Mouse (Mus musculus) neural tube, embryonic 11.5 days (tissue): ENCODE results near the gene Avil. TPM values are rescaled to one million over a fixed set of nuclear protein-coding genes. Genes with fewer than 3 reads are reported as not detected.

Experiments
- ATAC-seq: fragments of 200-750 bp; cut with Nextera tagmentation; 2 replicates; pipeline ENCODE4 v1.8.0; 2017; ENCODE audit warnings: moderate number of reproducible peaks, mild to moderate bottlenecking, moderate TSS enrichment, moderate library complexity; ENCODE audit not compliant: insufficient read depth, low FRiP score, low TSS enrichment
- DNase-seq: peaks from one replicate; pipeline ENCODE4 v3.0.0-alpha.2; 2015; ENCODE audit warnings: low spot score
- H3K27ac ChIP-seq: fragments of 300-500 bp; sonication (generic); 2 replicates; pipeline ENCODE4 v1.5.1; 2014; ENCODE audit warnings: low read depth, mild to moderate bottlenecking, low read length
- H3K27me3 ChIP-seq: fragments of 300-500 bp; sonication (generic); 2 replicates; pipeline ENCODE4 v1.6.1; 2014; ENCODE audit warnings: mild to moderate bottlenecking, low read length, mixed read lengths; ENCODE audit not compliant: control insufficient read depth, insufficient read depth
- H3K36me3 ChIP-seq: fragments of 300-500 bp; sonication (generic); 2 replicates; pipeline ENCODE4 v1.6.1; 2014; ENCODE audit warnings: mild to moderate bottlenecking, low read length, moderate library complexity, mixed read lengths; ENCODE audit not compliant: control insufficient read depth, insufficient read depth
- H3K4me1 ChIP-seq: fragments of 300-500 bp; sonication (generic); 2 replicates; pipeline ENCODE4 v1.6.1; 2014; ENCODE audit warnings: low read length, mixed read lengths; ENCODE audit not compliant: control insufficient read depth, insufficient read depth
- H3K4me2 ChIP-seq: fragments of 300-500 bp; sonication (generic); 2 replicates; pipeline ENCODE4 v1.6.1; 2014; ENCODE audit warnings: low read depth, mild to moderate bottlenecking, moderate library complexity
- H3K4me3 ChIP-seq: fragments of 300-500 bp; sonication (generic); 2 replicates; pipeline ENCODE4 v1.5.1; 2014; ENCODE audit warnings: low read depth, low read length
- H3K9ac ChIP-seq: fragments of 300-500 bp; sonication (generic); 2 replicates; pipeline ENCODE4 v1.6.1; 2014; ENCODE audit warnings: mild to moderate bottlenecking, low read length
- H3K9me3 ChIP-seq: fragments of 300-500 bp; sonication (generic); 2 replicates; pipeline ENCODE4 v1.6.1; 2016; ENCODE audit warnings: low read length; ENCODE audit not compliant: control insufficient read depth
- WGBS: fragments of 180-500 bp; shearing (Covaris S2); extraction: QIAGEN DNeasy Blood & Tissue Kit; methylation state at CpG from one replicate; pipeline ENCODE4 v1.1.7; 2014; 5-methylcytosine and 5-hydroxymethylcytosine counted together
- polyA plus RNA-seq: library from polyadenylated mRNA; unstranded; fragments of >200 nt; fragmentation: Nextera tagmentation; extraction: Ambion mirVana; gene quantifications from 2 replicates; pipeline ENCODE4 v1.2.1, GENCODE M21; 2014

Gene Avil
- polyA plus RNA-seq, 1 experiment from 2014 or later, result 0.82 TPM

DNA sequence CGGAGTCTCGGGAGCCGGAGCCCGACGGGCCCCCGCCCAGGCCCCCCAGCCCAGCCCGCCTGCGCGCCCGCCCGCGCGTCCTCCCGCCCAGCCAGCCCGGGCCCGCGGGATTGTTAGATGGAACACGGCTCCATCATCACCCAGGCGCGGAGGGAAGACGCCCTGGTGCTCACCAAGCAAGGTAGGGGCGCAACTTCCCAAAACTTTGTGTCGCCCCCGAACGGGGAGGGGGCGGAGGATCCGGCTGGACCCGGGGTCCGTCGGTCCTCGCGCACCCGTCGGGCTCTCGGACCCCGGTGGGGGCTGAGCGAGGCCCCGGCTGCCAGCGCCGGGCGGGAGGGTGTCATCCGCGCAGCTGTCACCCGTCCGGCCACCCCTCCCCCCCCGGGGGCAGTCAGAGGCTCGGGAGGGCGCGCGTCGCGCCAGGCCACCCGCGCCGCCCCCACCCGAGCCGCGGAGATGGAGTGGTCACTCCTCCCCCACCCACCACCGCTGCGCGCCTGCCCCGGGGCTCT lies 21.3 kb upstream of the Avil start:
- WGBS, result under 1% methylated on average over 26 of the region's 62 CpGs
- H3K27me3 ChIP-seq, result no peaks in the 10 kb centered on the region
- peak; percentile 38 for ATAC-seq
- H3K27ac ChIP-seq, result peak overlapping the region; percentile 94
- H3K36me3 ChIP-seq, result no peaks in the 10 kb centered on the region
- DNase-seq, result peak; percentile 63
- peak overlapping the region; percentile 80 for H3K4me2 ChIP-seq
- H3K9me3 ChIP-seq, result no peaks in the 10 kb centered on the region
- peak overlapping the region; percentile 92 for H3K9ac ChIP-seq
- H3K4me1 ChIP-seq, result peaks cover 41% of the 10 kb centered on the region
- H3K4me3 ChIP-seq, result peak overlapping the region; percentile 100

DNA sequence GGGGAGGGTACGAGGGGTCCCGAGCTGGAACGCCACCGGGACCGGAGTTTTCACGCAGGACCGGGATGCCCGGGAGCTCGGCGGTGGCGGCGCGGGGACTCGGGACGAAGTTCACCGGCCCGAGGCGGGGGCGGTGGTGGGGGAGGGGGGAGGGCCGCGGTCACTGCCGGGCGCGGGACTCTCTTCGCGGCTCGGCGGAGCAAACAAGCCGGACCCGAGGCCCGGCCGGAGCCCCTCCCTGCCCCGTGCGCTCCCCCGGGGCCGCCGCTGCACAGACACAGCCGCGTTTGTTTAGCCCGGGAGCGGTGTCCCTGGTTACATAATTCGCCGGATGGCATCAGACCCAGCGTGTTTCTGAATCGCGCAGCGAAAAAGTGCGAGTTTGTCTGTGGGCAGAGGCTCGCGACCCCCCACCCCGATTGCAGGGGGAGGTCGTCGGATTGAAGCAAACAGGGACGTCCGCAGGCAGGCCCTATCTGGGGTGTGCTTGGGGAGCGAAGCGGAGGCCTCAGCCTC lies 20.8 kb upstream of the Avil start:
- DNase-seq, result peak; percentile 58
- WGBS, result under 1% methylated on average over 45 of the region's 57 CpGs
- H3K27ac ChIP-seq, result peak overlapping the region; percentile 94
- ATAC-seq, result peak; percentile 10; the same call in 1 of the 2 replicates
- peak overlapping the region; percentile 92 for H3K9ac ChIP-seq
- peaks cover 46% of the 10 kb centered on the region for H3K4me1 ChIP-seq
- peak overlapping the region; percentile 100 for H3K4me3 ChIP-seq
- H3K27me3 ChIP-seq, result no peaks in the 10 kb centered on the region
- H3K4me2 ChIP-seq, result peak overlapping the region; percentile 80
- H3K36me3 ChIP-seq, result no peaks in the 10 kb centered on the region
- no peaks in the 10 kb centered on the region for H3K9me3 ChIP-seq

DNA sequence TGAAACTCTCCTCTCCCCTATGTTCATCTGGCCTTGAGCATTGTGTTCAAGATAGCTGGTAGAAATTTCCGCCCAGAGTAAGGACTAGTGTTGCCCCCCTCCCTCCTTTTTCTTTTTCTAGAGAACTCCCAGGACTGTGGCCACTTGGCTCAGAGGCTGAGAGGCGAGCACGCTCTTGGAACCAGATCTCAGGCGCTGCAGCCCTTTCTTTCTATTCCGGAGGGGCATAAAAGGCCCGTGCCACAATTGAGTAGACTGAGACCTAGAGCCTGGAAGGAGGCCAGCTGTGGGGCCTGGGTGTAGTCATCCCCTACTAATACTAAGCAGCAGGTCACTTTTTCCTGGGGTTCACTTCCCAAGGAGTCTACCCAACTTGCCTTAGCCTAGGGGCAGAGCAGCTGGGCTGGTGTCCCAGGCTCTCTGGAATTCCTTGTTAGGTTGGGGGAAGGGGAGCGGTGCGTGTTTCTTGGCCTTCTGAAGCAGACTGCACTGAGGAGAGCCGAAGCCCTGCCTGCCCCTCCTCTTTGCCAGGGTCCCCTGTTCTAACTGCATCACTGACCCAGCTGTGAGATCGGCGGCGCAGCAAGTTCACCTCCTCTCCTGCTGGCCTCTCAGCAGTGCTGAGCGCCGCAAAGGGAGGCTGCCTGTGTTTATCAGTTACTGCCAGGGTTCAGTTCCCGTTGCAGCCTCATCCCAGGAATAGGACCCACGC lies 20.1 kb upstream of the Avil start:
- no peaks in the 10 kb centered on the region for H3K9me3 ChIP-seq
- no peaks in the 10 kb centered on the region for H3K36me3 ChIP-seq
- ATAC-seq (peak; percentile 4; the same call in 1 of the 2 replicates), DNase-seq (peak; percentile 64)
- no peaks in the 10 kb centered on the region for H3K27me3 ChIP-seq
- 1% methylated on average over 16 of the region's 16 CpGs for WGBS
- H3K9ac ChIP-seq, result peak overlapping the region; percentile 92
- peak overlapping the region; percentile 94 for H3K27ac ChIP-seq
- H3K4me3 ChIP-seq, result peak overlapping the region; percentile 100
- H3K4me2 ChIP-seq, result peak overlapping the region; percentile 80
- peaks cover 46% of the 10 kb centered on the region for H3K4me1 ChIP-seq

DNA sequence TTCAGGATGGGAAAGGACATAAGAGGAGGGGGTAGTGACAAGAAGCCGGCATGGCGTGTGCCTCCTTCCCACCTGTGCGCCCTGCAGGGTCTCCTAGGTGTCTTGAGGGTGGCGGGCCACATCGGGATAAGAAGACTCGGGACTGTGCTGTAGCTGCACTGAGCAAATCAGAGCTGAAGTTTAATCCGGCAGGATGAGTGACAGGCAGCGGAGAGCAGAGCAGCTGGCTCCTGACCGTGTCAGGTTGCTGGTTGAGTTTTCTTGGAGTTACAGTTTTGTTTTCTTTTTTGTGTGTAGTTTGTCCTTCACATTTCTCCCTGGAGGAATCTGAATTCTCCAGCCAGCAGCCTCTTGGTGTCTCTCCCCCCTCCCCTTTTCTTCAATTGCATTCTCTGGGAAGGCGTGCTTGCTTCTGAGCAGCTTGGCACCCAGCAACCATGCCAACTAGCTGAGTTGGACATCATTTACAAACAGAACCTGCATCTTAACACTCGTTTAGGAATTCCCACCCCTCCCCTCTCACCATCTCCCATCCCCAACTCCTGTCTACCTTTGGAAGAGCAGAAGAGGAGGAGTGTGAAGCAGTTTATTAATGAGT lies 19.5 kb upstream of the Avil start:
- ATAC-seq (no peak), DNase-seq (no peak)
- no peaks in the 10 kb centered on the region for H3K9me3 ChIP-seq

DNA sequence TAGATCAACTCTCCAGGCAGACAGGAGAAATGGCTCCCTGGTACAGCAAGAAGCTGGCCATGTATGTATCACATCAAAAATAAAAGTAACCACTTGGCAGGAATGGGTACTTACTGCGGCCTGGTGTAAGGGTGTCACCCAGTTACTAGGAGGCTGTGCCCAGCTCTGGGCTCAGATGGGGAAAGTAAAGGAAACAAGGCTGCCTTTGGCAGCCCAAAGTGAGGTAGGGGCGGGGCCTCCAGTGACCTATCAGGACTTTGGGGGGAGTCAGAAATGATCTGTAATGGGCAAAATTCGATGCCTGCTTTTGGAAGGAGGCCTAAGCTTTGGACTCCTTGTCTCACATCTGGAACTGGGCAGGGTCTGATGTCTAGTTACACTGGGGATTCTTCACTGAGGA lies 18.8 kb upstream of the Avil start:
- H3K4me3 ChIP-seq, result 0 out of 2 replicates have a peak overlapping the region, but pooled peaks have one; percentile 4
- no peak overlapping the region for H3K9ac ChIP-seq
- DNase-seq (no peak), ATAC-seq (no peak)
- H3K27me3 ChIP-seq, result no peaks in the 10 kb centered on the region
- no peaks in the 10 kb centered on the region for H3K36me3 ChIP-seq
- WGBS, result 76% methylated on average over 3 of the region's 3 CpGs
- no peak overlapping the region for H3K27ac ChIP-seq
- H3K4me2 ChIP-seq, result peak overlapping the region; percentile 80
- H3K9me3 ChIP-seq, result no peaks in the 10 kb centered on the region
- peaks cover 46% of the 10 kb centered on the region for H3K4me1 ChIP-seq

More for the DNA sequence above, 19.5 kb upstream of the Avil start:
- Histone ChIP-seq H3K27ac (peak overlapping the region; percentile 94; the same call in 1 of the 2 replicates), H3K4me1 (peaks cover 46% of the 10 kb centered on the region), H3K27me3 (no peaks in the 10 kb centered on the region), H3K4me2 (peak overlapping the region; percentile 80), H3K36me3 (no peaks in the 10 kb centered on the region), H3K4me3 (peak overlapping the region; percentile 100), H3K9ac (peak overlapping the region; percentile 92)
- 12% methylated on average over 11 of the region's 11 CpGs for WGBS

DNA sequence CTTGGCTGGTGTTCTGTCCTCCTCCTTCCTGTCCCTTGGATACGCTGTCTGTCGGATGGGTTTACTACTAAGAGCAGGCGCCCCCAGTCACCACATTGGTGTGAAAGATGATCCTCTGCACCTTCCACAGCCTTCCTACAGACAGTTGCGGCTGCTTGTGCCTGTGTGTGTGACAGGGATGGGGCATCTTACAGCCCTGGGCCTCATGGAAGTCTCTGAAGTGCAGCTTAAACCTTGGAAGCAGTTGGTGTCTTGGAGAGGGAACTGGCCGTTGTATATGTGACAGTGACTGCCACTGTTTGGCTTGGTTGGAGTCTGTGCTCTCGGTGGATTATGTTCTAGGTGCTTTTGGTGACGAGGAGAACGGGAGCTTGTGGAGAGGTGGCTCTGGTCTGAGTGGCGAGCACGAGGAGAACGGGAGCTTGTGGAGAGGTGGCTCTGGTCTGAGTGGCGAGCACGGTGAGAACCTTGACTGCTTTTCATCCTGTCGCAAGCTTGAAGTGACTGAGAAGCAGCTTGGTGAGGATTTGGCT lies 17.2 kb upstream of the Avil start:
- H3K4me3 ChIP-seq, result no peak overlapping the region
- ATAC-seq (no peak), DNase-seq (no peak)
- no peak overlapping the region for H3K9ac ChIP-seq
- no peak overlapping the region for H3K27ac ChIP-seq
- no peaks in the 10 kb centered on the region for H3K27me3 ChIP-seq
- 60% methylated on average over 14 of the region's 14 CpGs for WGBS
- peaks cover 45% of the 10 kb centered on the region for H3K4me1 ChIP-seq
- no peaks in the 10 kb centered on the region for H3K36me3 ChIP-seq
- H3K9me3 ChIP-seq, result no peaks in the 10 kb centered on the region
- H3K4me2 ChIP-seq, result no peak overlapping the region

DNA sequence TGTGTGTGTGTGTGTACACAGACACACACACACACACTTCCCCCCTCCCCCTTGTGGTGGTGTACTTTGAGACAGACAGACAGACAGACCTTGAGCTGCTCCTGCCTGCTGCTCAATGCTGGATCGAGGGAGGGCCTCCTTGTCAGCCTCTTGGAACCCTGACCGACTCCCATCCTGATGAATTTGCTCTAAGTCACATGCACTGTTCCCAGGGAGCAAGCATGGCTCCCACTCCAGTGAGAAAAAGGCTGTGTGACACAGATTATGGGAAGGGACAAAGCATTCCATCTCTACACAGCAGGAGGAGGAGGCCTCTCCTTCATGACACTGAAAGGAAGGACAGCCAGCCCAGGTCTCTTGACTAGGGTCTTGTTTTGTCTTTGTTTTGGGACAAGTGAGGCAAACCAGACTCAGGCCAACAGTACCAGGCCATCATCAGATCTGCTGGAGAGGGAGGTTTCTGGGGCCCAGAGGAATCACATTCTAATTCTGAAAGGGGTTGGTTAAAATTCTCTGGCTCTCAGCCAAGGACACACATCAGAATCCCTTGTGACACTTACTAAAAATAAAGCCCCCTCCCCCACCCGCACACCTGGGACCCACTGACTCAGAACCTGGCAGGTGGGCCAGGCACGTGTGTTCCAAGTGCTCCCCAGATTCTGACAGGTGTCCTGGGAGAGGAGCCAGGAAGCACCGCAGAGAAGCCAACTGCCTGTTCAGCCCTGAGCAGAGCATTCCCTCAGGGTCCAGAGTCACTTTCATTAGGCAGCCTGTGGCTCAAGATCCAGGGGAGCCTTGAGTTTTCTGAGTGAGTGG lies 16.1 kb upstream of the Avil start:
- H3K36me3 ChIP-seq, result no peaks in the 10 kb centered on the region
- DNase-seq (no peak), ATAC-seq (no peak)
- H3K4me1 ChIP-seq, result peaks cover 45% of the 10 kb centered on the region
- no peak overlapping the region for H3K27ac ChIP-seq
- 54% methylated on average over 5 of the region's 5 CpGs for WGBS
- H3K4me3 ChIP-seq, result no peak overlapping the region
- H3K4me2 ChIP-seq, result no peak overlapping the region
- no peaks in the 10 kb centered on the region for H3K27me3 ChIP-seq
- no peaks in the 10 kb centered on the region for H3K9me3 ChIP-seq
- H3K9ac ChIP-seq, result no peak overlapping the region

DNA sequence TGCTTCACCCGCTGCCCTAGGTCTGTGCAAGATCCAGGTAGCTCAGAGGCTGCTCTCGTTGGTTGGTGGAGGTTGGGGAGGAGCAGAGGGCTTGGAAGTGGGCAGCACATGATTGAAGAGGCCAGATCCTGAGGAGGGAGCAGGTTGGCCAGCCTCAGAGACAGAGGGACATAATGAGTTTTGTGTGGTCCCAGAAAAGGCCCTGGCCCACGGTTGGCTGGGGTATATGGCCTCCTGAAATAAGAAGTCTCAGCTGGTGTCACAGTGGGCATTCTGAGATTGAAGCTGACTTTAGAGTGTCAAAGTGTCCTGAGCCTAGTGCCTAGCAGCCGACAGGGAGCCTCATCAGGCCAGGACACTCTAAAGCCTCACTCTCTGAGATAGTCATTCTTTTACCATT lies 15.4 kb upstream of the Avil start:
- no peak for ATAC-seq
- H3K9me3 ChIP-seq, result no peaks in the 10 kb centered on the region
- no peak for DNase-seq
- no peaks in the 10 kb centered on the region for H3K27me3 ChIP-seq
- 87% methylated on average over 4 of the region's 4 CpGs for WGBS
- no peak overlapping the region for H3K4me2 ChIP-seq
- no peak overlapping the region for H3K4me3 ChIP-seq
- no peak overlapping the region for H3K9ac ChIP-seq
- H3K27ac ChIP-seq, result no peak overlapping the region
- H3K36me3 ChIP-seq, result no peaks in the 10 kb centered on the region
- peaks cover 43% of the 10 kb centered on the region for H3K4me1 ChIP-seq
